Mouse (Mus musculus) G1E-ER4 (cell line): ENCODE data around the gene Mov10. TPM values are rescaled to one million over a fixed set of nuclear protein-coding genes. Genes with fewer than 3 reads are reported as not detected.

Source experiments
- GATA1 ChIP-seq: IDR thresholded peaks from one replicate; pipeline ENCODE4 v1.8.0; 2012; ENCODE audit warnings: low read length, inconsistent platforms
- polyA plus RNA-seq: library from polyadenylated mRNA; stranded (reverse); fragments of >175 nt; gene quantifications from 2 replicates; pipeline ENCODE4 v1.2.3, GENCODE M21; 2012

Gene Mov10
- polyA plus RNA-seq, 1 experiment, result 42.9 TPM

- TF ChIP-seq GATA1, result no peak
Measured at GRCm38 (mm10) chr3:104770918-104771317, 47.4 kb downstream of the Mov10 start.

- TF ChIP-seq GATA1, result no peak
Measured at GRCm38 (mm10) chr3:104770035-104770434, 48.3 kb downstream of the Mov10 start.

GRCm38 (mm10) chr3:104769135-104769534 lies 49.2 kb downstream of the Mov10 start:
- no peak for TF ChIP-seq GATA1

- TF ChIP-seq GATA1, result no peak
Measured at GRCm38 (mm10) chr3:104767716-104768115, 50.6 kb downstream of the Mov10 start.

- no peak for TF ChIP-seq GATA1
Measured at GRCm38 (mm10) chr3:104767141-104767540, 51.2 kb downstream of the Mov10 start.

- TF ChIP-seq GATA1, result no peak
Measured at GRCm38 (mm10) chr3:104765021-104765420, 53.3 kb downstream of the Mov10 start.

- TF ChIP-seq GATA1, result no peak
Measured at GRCm38 (mm10) chr3:104758869-104759268, 59.5 kb downstream of the Mov10 start.

GRCm38 (mm10) chr3:104758406-104758805 lies 60.0 kb downstream of the Mov10 start:
- TF ChIP-seq GATA1, result no peak

Other genes with a start within 250 kb of the Mov10 start
- 70.1 and 98.8 TPM in 2 replicates for gene Slc16a1, start 179.9 kb downstream of the Mov10 start, polyA plus RNA-seq
- not detected in 2 replicates for gene Ppm1j, start 37.5 kb downstream of the Mov10 start, polyA plus RNA-seq
- not detected in 2 replicates for gene Fam19a3, start 36.7 kb downstream of the Mov10 start, polyA plus RNA-seq
- gene Rhoc, start 30.2 kb downstream of the Mov10 start, polyA plus RNA-seq, result 0.25 and 0.31 TPM in 2 replicates
- gene St7l, start 45.4 kb upstream of the Mov10 start, polyA plus RNA-seq, result 4.8 and 5.1 TPM in 2 replicates
- 9.2 and 11.8 TPM in 2 replicates for gene Capza1, start 45.9 kb upstream of the Mov10 start, polyA plus RNA-seq
- not detected in 2 replicates for gene Wnt2b, start 143.4 kb upstream of the Mov10 start, polyA plus RNA-seq
- gene Cttnbp2nl, start 234.6 kb upstream of the Mov10 start, polyA plus RNA-seq, result not detected in 2 replicates
- not detected in 2 replicates for gene 4930564D02Rik, start 248.3 kb upstream of the Mov10 start, polyA plus RNA-seq